Mouse (Mus musculus): ENCODE measurements at regions not wholly inside any gene's neighbourhood (a gene's known extent, or its start where the extent isn't known, plus 50 kb on each side); places are given as distances from the start of the nearest gene placed in this dataset.

DNA sequence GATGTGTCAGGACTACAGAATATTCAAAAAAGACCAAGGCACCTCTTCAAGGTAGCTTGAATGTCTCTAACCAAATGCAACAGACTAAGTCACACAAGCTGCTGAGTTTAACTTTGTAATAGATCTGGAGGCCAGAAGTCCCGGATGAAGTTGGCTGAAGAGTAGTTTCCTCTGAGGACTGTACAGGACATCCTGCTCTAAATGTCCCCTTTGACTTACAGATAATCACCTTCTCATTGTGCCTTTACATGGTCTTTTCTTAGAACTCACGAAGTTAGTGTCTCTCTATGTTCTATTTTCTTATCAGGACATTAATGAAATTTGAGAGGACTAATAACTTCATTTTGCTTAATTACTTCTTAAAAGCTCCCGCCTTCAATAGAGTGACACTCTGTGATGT, 703.7 kb downstream of the Diaph3 start:
- no peaks in the 10 kb centered on the region for H3K27me3 ChIP-seq (ENCODE audit: control insufficient read depth, insufficient read depth, insufficient read length)
- H3K79me2 ChIP-seq (ENCODE audit: control insufficient read depth, insufficient read depth) = no peaks in the 10 kb centered on the region
- TF ChIP-seq POLR2A (IDR thresholded peaks at IDR 0.05; ENCODE audit: insufficient read length, low read depth) (no peak), POLR2AphosphoS2 (IDR thresholded peaks at IDR 0.05; ENCODE audit: insufficient read length, low read depth) (no peak), SRF (IDR thresholded peaks at IDR 0.05; ENCODE audit: control insufficient read depth, insufficient read length, low read depth) (no peak), E2F4 (IDR thresholded peaks at IDR 0.05; ENCODE audit: insufficient read depth) (no peak)
- no peak overlapping the region for H3ac ChIP-seq (ENCODE audit: control insufficient read depth, insufficient read length)
- no peak overlapping the region for H3K4me3 ChIP-seq
- no peaks in the 10 kb centered on the region for H3K36me3 ChIP-seq (ENCODE audit: control insufficient read depth, insufficient read depth)
- no peak overlapping the region for H3K4me2 ChIP-seq (ENCODE audit: low read depth)

DNA sequence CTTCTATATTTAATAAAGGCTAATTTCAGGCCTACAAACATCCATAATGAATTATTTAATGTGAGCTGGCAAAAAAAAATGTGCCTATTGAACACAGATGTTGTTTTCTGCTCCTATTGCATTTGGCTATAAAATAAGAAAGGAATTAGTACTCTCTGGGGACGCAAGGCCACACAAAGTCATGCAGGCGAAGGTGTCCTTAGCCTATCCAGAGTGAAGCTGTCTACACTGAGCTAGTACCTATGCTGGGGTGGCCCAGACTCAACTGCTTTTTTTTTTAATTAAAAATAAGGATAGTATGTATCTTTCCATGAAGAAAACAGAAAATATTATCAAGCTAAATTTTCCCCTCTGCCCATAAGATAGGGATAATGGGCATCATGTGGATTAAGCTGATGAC, 705.7 kb downstream of the Diaph3 start:
- TF ChIP-seq USF1 (IDR thresholded peaks at IDR 0.05; ENCODE audit: low read depth) = no peak
- TF ChIP-seq POLR2AphosphoS2 (IDR thresholded peaks at IDR 0.05; ENCODE audit: insufficient read length, low read depth) = no peak
- no peak for TF ChIP-seq E2F4 (IDR thresholded peaks at IDR 0.05; ENCODE audit: insufficient read depth)
- TF ChIP-seq POLR2A (IDR thresholded peaks at IDR 0.05; ENCODE audit: insufficient read length, low read depth) = no peak
- TF ChIP-seq MAX (IDR thresholded peaks at IDR 0.05; ENCODE audit: low read depth) = no peak
- TF ChIP-seq TCF12 (IDR thresholded peaks at IDR 0.05; ENCODE audit: insufficient read depth, poor library complexity, severe bottlenecking) = no peak
- no peak for TF ChIP-seq REST (IDR thresholded peaks at IDR 0.05; ENCODE audit: insufficient read depth, insufficient read length)
- no peak for TF ChIP-seq CEBPB (IDR thresholded peaks at IDR 0.05; ENCODE audit: insufficient read depth, poor library complexity, severe bottlenecking)
- no peak for TF ChIP-seq TCF3 (IDR thresholded peaks at IDR 0.05; ENCODE audit: insufficient read length, low read depth)
- TF ChIP-seq MYOG (IDR thresholded peaks at IDR 0.05; ENCODE audit: control insufficient read depth in 1 of 3, insufficient read depth in 1 of 3, insufficient read length in 2 of 3, low read depth in 2 of 3) = no peak
- TF ChIP-seq MYOD1 (IDR thresholded peaks at IDR 0.05; ENCODE audit: control insufficient read depth in 1 of 3, insufficient read length in 2 of 3, low read depth in 2 of 3) = no peak
- TF ChIP-seq SRF (IDR thresholded peaks at IDR 0.05; ENCODE audit: control insufficient read depth, insufficient read length, low read depth) = no peak
- H3ac ChIP-seq (ENCODE audit: control insufficient read depth, insufficient read length) = no peak overlapping the region
- no peaks in the 10 kb centered on the region for H3K36me3 ChIP-seq (ENCODE audit: control insufficient read depth, insufficient read depth)
- no peak overlapping the region for H3K4me2 ChIP-seq (ENCODE audit: low read depth)
- no peak overlapping the region for H3K4me3 ChIP-seq
- no peaks in the 10 kb centered on the region for H3K79me2 ChIP-seq (ENCODE audit: control insufficient read depth, insufficient read depth)
- H3K27me3 ChIP-seq (ENCODE audit: control insufficient read depth, insufficient read depth, insufficient read length) = no peaks in the 10 kb centered on the region

DNA sequence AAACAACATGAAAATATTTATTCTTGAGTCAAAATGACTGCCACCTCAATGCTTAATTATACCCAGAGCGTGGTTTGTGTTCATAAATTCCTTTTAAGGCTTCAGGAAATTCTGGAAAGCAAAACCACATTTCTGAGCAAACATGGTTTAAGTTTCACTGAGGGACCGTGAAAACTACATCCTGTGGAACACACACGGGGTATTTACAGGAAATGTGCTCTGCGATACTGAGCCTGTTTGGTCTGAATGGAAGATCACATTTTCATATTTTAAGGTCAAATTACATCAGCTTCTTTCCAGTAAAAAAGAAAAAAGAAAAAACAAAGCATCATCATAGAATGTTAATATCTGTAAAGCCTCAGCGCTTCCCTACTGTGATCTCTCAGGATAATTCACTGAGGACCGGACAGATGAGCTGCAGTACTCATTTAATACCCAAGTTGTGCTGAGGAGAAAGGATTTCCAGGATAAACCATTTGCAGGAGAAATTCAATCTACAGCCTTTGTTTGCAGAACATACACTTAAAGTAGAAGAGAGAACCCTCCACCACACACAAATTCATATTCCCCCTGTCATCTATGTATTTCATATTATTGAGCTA, 709.7 kb downstream of the Diaph3 start:
- no peaks in the 10 kb centered on the region for H3K36me3 ChIP-seq (ENCODE audit: control insufficient read depth, insufficient read depth)
- peak overlapping the region; percentile 7 for H3K4me2 ChIP-seq (ENCODE audit: low read depth)
- no peaks in the 10 kb centered on the region for H3K27me3 ChIP-seq (ENCODE audit: control insufficient read depth, insufficient read depth, insufficient read length)
- no peak overlapping the region for H3K4me3 ChIP-seq
- TF ChIP-seq MAX (IDR thresholded peaks at IDR 0.05; ENCODE audit: low read depth) (no peak), CEBPB (IDR thresholded peaks at IDR 0.05; ENCODE audit: insufficient read depth, poor library complexity, severe bottlenecking) (no peak), SRF (IDR thresholded peaks at IDR 0.05; ENCODE audit: control insufficient read depth, insufficient read length, low read depth) (no peak), E2F4 (IDR thresholded peaks at IDR 0.05; ENCODE audit: insufficient read depth) (no peak), MYOD1 (IDR thresholded peaks at IDR 0.05; ENCODE audit: control insufficient read depth in 1 of 3, insufficient read length in 2 of 3, low read depth in 2 of 3) (no peak), TCF3 (IDR thresholded peaks at IDR 0.05; ENCODE audit: insufficient read length, low read depth) (no peak)
- H3K79me2 ChIP-seq (ENCODE audit: control insufficient read depth, insufficient read depth) = no peaks in the 10 kb centered on the region
- H3ac ChIP-seq (ENCODE audit: control insufficient read depth, insufficient read length) = no peak overlapping the region

DNA sequence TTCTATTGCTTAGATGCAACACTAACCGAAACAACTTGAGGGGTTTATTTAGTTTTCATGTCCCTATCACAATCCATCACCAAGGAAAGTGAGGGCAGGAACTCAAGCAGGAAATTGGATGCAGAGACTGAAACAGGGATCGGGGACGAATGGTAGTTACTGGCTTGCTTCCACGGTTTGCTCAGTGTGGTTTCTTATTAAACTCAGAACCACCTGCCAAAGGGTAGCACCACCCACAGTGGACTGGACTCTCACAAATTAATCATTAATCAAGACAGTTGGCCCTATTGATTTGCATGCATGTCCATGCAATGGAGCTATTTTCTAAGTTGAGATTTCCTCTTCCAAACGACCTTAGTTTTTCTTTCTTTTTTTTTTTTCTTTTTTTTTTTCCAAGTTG, 719.2 kb downstream of the Diaph3 start:
- no peak for TF ChIP-seq SRF (IDR thresholded peaks at IDR 0.05; ENCODE audit: control insufficient read depth, insufficient read length, low read depth)
- TF ChIP-seq TCF12 (IDR thresholded peaks at IDR 0.05; ENCODE audit: insufficient read depth, poor library complexity, severe bottlenecking) = no peak
- no peak for TF ChIP-seq REST (IDR thresholded peaks at IDR 0.05; ENCODE audit: insufficient read depth, insufficient read length)
- no peak for TF ChIP-seq CEBPB (IDR thresholded peaks at IDR 0.05; ENCODE audit: insufficient read depth, poor library complexity, severe bottlenecking)
- TF ChIP-seq TCF3 (IDR thresholded peaks at IDR 0.05; ENCODE audit: insufficient read length, low read depth) = no peak
- no peak for TF ChIP-seq MAX (IDR thresholded peaks at IDR 0.05; ENCODE audit: low read depth)
- no peak for TF ChIP-seq POLR2AphosphoS2 (IDR thresholded peaks at IDR 0.05; ENCODE audit: insufficient read length, low read depth)
- no peak for TF ChIP-seq POLR2A (IDR thresholded peaks at IDR 0.05; ENCODE audit: insufficient read length, low read depth)
- TF ChIP-seq USF1 (IDR thresholded peaks at IDR 0.05; ENCODE audit: low read depth) = no peak
- TF ChIP-seq MYOG (IDR thresholded peaks at IDR 0.05; ENCODE audit: control insufficient read depth in 1 of 3, insufficient read depth in 1 of 3, insufficient read length in 2 of 3, low read depth in 2 of 3) = no peak
- TF ChIP-seq MYOD1 (IDR thresholded peaks at IDR 0.05; ENCODE audit: control insufficient read depth in 1 of 3, insufficient read length in 2 of 3, low read depth in 2 of 3) = no peak
- TF ChIP-seq E2F4 (IDR thresholded peaks at IDR 0.05; ENCODE audit: insufficient read depth) = no peak
- Histone ChIP-seq H3K4me2 (ENCODE audit: low read depth) (no peak overlapping the region), H3K36me3 (ENCODE audit: control insufficient read depth, insufficient read depth) (no peaks in the 10 kb centered on the region), H3ac (ENCODE audit: control insufficient read depth, insufficient read length) (no peak overlapping the region), H3K79me2 (ENCODE audit: control insufficient read depth, insufficient read depth) (no peaks in the 10 kb centered on the region), H3K4me3 (no peak overlapping the region), H3K27me3 (ENCODE audit: control insufficient read depth, insufficient read depth, insufficient read length) (no peaks in the 10 kb centered on the region)

DNA sequence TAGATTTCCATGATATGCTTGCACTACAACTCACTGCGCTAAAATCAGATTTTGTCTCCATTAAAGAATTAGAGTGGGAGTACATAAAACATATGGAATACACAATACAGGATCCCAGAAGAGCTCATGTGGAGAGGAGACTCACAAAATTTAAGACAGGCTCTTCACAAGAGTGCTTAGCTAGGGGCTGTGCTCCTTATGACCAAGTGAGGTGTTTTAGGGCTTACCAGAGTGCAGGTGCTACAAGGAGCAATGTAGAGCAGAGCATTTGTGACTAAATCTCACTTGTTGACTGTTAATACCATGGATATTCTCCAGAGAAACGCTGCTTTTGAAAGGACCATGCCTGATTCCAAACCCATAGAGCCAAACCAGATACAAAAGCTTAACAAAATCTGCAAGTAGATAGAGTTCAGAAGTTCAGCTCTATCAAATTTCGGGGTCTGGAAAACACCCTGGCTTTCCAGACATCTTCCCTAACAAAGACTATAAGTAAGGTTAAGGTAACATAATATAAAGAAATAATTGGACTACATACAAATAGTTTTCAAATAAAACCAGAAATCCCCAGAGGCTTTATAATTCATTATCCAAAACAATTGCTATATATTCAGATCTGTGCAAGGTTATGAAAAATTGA, 721.0 kb downstream of the Diaph3 start:
- Histone ChIP-seq H3K4me3 (no peak overlapping the region), H3K4me2 (ENCODE audit: low read depth) (no peak overlapping the region), H3K36me3 (ENCODE audit: control insufficient read depth, insufficient read depth) (no peaks in the 10 kb centered on the region), H3K79me2 (ENCODE audit: control insufficient read depth, insufficient read depth) (no peaks in the 10 kb centered on the region), H3ac (ENCODE audit: control insufficient read depth, insufficient read length) (no peak overlapping the region), H3K27me3 (ENCODE audit: control insufficient read depth, insufficient read depth, insufficient read length) (no peaks in the 10 kb centered on the region)
- TF ChIP-seq MYOG (IDR thresholded peaks at IDR 0.05; ENCODE audit: control insufficient read depth in 1 of 3, insufficient read depth in 1 of 3, insufficient read length in 2 of 3, low read depth in 2 of 3) = no peak
- TF ChIP-seq SRF (IDR thresholded peaks at IDR 0.05; ENCODE audit: control insufficient read depth, insufficient read length, low read depth) = no peak
- TF ChIP-seq CEBPB (IDR thresholded peaks at IDR 0.05; ENCODE audit: insufficient read depth, poor library complexity, severe bottlenecking) = no peak
- no peak for TF ChIP-seq TCF3 (IDR thresholded peaks at IDR 0.05; ENCODE audit: insufficient read length, low read depth)
- no peak for TF ChIP-seq E2F4 (IDR thresholded peaks at IDR 0.05; ENCODE audit: insufficient read depth)
- TF ChIP-seq USF1 (IDR thresholded peaks at IDR 0.05; ENCODE audit: low read depth) = no peak
- TF ChIP-seq MYOD1 (IDR thresholded peaks at IDR 0.05; ENCODE audit: control insufficient read depth in 1 of 3, insufficient read length in 2 of 3, low read depth in 2 of 3) = no peak
- TF ChIP-seq MAX (IDR thresholded peaks at IDR 0.05; ENCODE audit: low read depth) = no peak
- TF ChIP-seq REST (IDR thresholded peaks at IDR 0.05; ENCODE audit: insufficient read depth, insufficient read length) = no peak
- no peak for TF ChIP-seq POLR2A (IDR thresholded peaks at IDR 0.05; ENCODE audit: insufficient read length, low read depth)
- no peak for TF ChIP-seq TCF12 (IDR thresholded peaks at IDR 0.05; ENCODE audit: insufficient read depth, poor library complexity, severe bottlenecking)
- no peak for TF ChIP-seq POLR2AphosphoS2 (IDR thresholded peaks at IDR 0.05; ENCODE audit: insufficient read length, low read depth)

Data from myocyte (in vitro differentiated cells).